Mouse (Mus musculus) liver, embryonic 15.5 days (tissue): ENCODE data around the gene Thbs1. TPM values are rescaled to one million over a fixed set of nuclear protein-coding genes. Genes with fewer than 3 reads are reported as not detected.

Source experiments
- ATAC-seq: fragments of 200-750 bp; cut with Nextera tagmentation; 2 replicates; pipeline ENCODE4 v1.8.0; 2017; ENCODE audit warnings: moderate number of reproducible peaks, mild to moderate bottlenecking, moderate library complexity; ENCODE audit not compliant: insufficient read depth
- H3K27ac ChIP-seq: fragments of 300-500 bp; sonication (generic); replicated peaks from 2 replicates; pipeline ENCODE4 v1.5.1; 2015; ENCODE audit warnings: mild to moderate bottlenecking, inconsistent platforms
- H3K27me3 ChIP-seq: fragments of 300-500 bp; sonication (generic); 2 replicates; pipeline ENCODE4 v1.6.1; 2015; ENCODE audit warnings: mild to moderate bottlenecking, inconsistent platforms
- H3K36me3 ChIP-seq: fragments of 300-500 bp; sonication (generic); replicated peaks from 2 replicates; pipeline ENCODE4 v1.6.1; 2015; ENCODE audit warnings: moderate library complexity, mild to moderate bottlenecking, inconsistent platforms
- H3K4me1 ChIP-seq: fragments of 300-500 bp; sonication (generic); replicated peaks from 2 replicates; pipeline ENCODE4 v1.6.1; 2015; ENCODE audit warnings: inconsistent platforms
- H3K4me2 ChIP-seq: fragments of 300-500 bp; sonication (generic); 2 replicates; pipeline ENCODE4 v1.6.1; 2015; ENCODE audit warnings: moderate library complexity, mild to moderate bottlenecking, inconsistent platforms
- H3K4me3 ChIP-seq: fragments of 300-500 bp; sonication (generic); replicated peaks from 2 replicates; pipeline ENCODE4 v1.5.1; 2015; ENCODE audit warnings: mild to moderate bottlenecking, inconsistent platforms
- H3K9ac ChIP-seq: fragments of 300-500 bp; sonication (generic); 2 replicates; pipeline ENCODE4 v1.6.1; 2015; ENCODE audit warnings: moderate library complexity, mild to moderate bottlenecking, inconsistent platforms
- H3K9me3 ChIP-seq: fragments of 300-500 bp; sonication (generic); replicated peaks from 2 replicates; pipeline ENCODE4 v1.6.1; 2016; ENCODE audit warnings: inconsistent platforms
- WGBS: fragments of 180-500 bp; shearing (Covaris S2); methylation state at CpG from one replicate; pipeline ENCODE4 v1.1.7; 2015; ENCODE audit warnings: mixed read lengths; ENCODE audit not compliant: insufficient replicate concordance; 5-methylcytosine and 5-hydroxymethylcytosine counted together
- polyA plus RNA-seq: library from polyadenylated mRNA; unstranded; fragments of >200 nt; fragmentation: Nextera tagmentation; extraction: Ambion mirVana; gene quantifications from 2 replicates; pipeline ENCODE4 v1.2.1, GENCODE M21; 2015

Thbs1 gene
- polyA plus RNA-seq, 1 experiment from 2014 or later, result 26.0 TPM

DNA sequence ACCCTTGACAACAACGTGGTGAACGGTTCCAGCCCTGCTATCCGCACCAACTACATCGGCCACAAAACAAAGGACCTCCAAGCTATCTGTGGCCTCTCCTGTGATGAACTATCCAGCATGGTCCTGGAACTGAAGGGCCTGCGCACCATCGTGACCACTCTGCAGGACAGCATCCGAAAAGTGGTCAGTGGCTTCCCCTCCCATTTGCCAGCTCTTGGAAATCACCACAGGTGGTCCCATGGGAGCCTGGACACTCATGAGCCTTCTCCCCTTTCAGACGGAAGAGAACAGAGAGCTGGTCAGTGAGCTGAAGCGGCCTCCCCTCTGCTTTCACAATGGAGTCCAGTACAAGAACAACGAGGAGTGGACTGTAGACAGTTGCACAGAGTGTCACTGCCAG, 3.0 kb downstream of the Thbs1 start:
- Histone ChIP-seq H3K27me3 (peaks cover 20% of the 10 kb centered on the region), H3K4me1 (0 out of 2 replicates have a peak, but pooled peaks cover 7% of the 10 kb centered on the region), H3K9me3 (no peaks in the 10 kb centered on the region), H3K9ac (no peak overlapping the region), H3K27ac (no peak overlapping the region), H3K4me2 (no peak overlapping the region), H3K4me3 (no peak overlapping the region; the same call in 1 of the 2 replicates), H3K36me3 (no peaks in the 10 kb centered on the region)
- 70% methylated on average over 10 of the region's 10 CpGs for WGBS
- no peak for ATAC-seq

DNA sequence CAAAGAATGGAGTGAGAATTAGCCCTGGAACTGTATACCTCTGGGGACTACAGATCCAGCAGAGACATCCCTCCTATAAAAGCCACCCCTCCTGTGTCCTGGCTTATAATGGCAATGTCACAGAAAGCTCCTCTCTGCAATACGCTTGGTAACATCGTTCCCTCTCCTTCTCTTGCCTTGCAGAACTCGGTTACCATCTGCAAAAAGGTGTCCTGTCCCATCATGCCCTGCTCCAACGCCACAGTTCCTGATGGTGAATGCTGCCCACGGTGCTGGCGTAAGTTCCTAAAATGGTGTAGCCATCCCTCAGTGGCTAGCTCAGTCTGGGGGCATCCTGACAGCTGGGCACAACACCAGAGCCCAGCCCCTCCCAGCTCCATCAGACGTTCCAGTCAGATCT, 4.0 kb downstream of the Thbs1 start:
- Histone ChIP-seq H3K4me2 (no peak overlapping the region), H3K27me3 (peaks cover 20% of the 10 kb centered on the region), H3K27ac (no peak overlapping the region), H3K4me1 (0 out of 2 replicates have a peak, but pooled peaks cover 7% of the 10 kb centered on the region), H3K9ac (no peak overlapping the region), H3K36me3 (no peaks in the 10 kb centered on the region), H3K9me3 (no peaks in the 10 kb centered on the region), H3K4me3 (no peak overlapping the region)
- ATAC-seq, result no peak
- 64% methylated on average over 7 of the region's 7 CpGs for WGBS

- H3K4me2 ChIP-seq, result no peak overlapping the region
- H3K27me3 ChIP-seq, result peaks cover 20% of the 10 kb centered on the region
- no peak overlapping the region for H3K27ac ChIP-seq
- WGBS, result 45% methylated on average over 2 of the region's 2 CpGs
- H3K9me3 ChIP-seq, result no peaks in the 10 kb centered on the region
- H3K4me3 ChIP-seq, result no peak overlapping the region
- H3K4me1 ChIP-seq, result 0 out of 2 replicates have a peak, but pooled peaks cover 3% of the 10 kb centered on the region
- H3K36me3 ChIP-seq, result no peaks in the 10 kb centered on the region
- H3K9ac ChIP-seq, result no peak overlapping the region
- no peak for ATAC-seq
Observed at GRCm38 (mm10) chr2:118116180-118116579, 4.5 kb downstream of the Thbs1 start.

DNA sequence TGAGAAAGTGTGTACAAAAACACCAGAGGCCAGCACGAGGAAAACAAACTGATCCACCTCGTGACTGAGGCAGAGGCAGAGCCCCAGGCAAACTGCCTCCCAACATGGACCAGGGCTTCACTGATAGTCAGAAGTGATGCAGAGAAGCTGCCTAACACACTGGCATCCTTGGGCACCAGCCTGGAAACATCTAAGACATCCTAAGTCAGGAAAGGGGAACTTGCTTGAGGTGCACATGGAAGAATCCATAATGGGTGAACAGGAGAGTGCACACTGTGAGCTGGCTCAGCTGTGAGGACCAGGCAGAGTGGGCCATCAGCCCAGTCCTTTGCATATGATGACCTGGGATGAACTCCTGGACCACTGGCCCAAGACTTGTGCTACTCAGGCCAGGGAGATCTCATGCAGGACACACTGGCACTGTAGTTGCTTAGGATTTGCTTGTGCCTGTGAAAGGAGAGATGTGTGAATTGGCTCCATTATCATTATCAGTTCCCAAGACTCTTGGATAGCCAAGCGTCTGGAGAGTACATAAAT, 5.1 kb downstream of the Thbs1 start:
- no peak for ATAC-seq
- Histone ChIP-seq H3K4me2 (no peak overlapping the region), H3K9ac (no peak overlapping the region), H3K4me1 (no peaks in the 10 kb centered on the region), H3K27ac (no peak overlapping the region), H3K4me3 (no peak overlapping the region), H3K27me3 (peaks cover 18% of the 10 kb centered on the region), H3K9me3 (no peaks in the 10 kb centered on the region), H3K36me3 (no peaks in the 10 kb centered on the region)
- WGBS, result 43% methylated on average over 3 of the region's 3 CpGs

DNA sequence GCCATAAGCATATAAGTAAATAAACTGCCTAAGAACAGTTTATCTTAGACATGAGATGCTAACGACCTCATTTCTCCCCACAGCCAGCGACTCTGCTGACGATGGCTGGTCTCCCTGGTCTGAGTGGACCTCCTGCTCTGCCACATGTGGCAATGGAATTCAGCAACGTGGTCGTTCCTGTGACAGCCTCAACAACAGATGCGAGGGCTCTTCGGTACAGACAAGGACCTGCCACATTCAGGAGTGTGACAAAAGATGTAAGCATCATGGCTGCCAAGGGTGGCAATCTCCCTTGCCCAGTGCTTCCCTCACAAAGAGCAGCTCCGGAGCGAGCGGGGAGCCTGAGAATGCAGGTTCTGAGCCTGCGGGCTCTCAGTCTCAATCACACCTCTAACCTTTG, 5.7 kb downstream of the Thbs1 start:
- ATAC-seq, result no peak
- Histone ChIP-seq H3K27me3 (peaks cover 12% of the 10 kb centered on the region), H3K27ac (no peak overlapping the region), H3K9me3 (no peaks in the 10 kb centered on the region), H3K4me3 (no peak overlapping the region), H3K36me3 (no peaks in the 10 kb centered on the region), H3K4me2 (no peak overlapping the region), H3K9ac (no peak overlapping the region), H3K4me1 (no peaks in the 10 kb centered on the region)
- WGBS, result 58% methylated on average over 11 of the region's 11 CpGs

DNA sequence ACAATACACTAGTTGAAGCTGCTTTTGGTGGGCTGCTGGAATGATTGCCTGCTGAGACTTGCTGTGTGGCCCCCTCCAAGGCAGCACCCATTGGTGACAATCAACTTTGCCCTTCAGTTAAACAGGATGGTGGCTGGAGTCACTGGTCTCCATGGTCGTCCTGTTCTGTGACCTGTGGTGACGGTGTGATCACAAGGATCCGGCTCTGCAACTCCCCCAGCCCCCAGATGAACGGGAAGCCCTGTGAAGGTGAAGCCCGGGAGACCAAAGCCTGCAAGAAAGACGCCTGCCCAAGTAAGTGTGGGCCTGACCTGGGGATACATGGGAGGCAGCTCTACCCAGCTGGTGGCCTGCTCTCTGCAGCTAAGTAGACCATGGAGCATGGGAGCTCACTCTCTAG, 6.4 kb downstream of the Thbs1 start:
- 57% methylated on average over 6 of the region's 6 CpGs for WGBS

DNA sequence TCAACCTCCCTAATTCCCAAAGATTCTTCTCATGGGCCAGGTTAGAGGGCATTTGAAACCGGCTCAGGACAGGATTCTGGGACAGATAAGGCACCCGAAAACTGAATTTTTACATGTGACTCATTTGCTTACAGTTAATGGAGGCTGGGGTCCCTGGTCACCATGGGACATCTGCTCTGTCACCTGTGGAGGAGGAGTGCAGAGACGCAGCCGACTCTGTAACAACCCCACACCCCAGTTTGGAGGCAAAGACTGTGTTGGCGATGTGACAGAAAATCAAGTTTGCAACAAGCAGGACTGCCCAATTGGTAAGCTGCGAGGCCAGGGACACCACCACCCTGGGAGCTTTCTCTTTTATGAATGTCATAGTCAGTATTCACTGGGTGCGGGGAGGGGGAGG, 6.8 kb downstream of the Thbs1 start:
- peaks cover 1% of the 10 kb centered on the region; the same call in 1 of the 2 replicates for H3K27me3 ChIP-seq
- H3K9me3 ChIP-seq, result no peaks in the 10 kb centered on the region
- H3K27ac ChIP-seq, result no peak overlapping the region
- ATAC-seq, result no peak
- H3K4me3 ChIP-seq, result no peak overlapping the region
- H3K36me3 ChIP-seq, result no peaks in the 10 kb centered on the region
- no peak overlapping the region for H3K4me2 ChIP-seq
- WGBS, result 74% methylated on average over 7 of the region's 7 CpGs
- no peaks in the 10 kb centered on the region for H3K4me1 ChIP-seq
- no peak overlapping the region for H3K9ac ChIP-seq

More for the DNA sequence above, 6.4 kb downstream of the Thbs1 start:
- Histone ChIP-seq H3K27ac (no peak overlapping the region), H3K27me3 (peaks cover 6% of the 10 kb centered on the region), H3K36me3 (no peaks in the 10 kb centered on the region), H3K4me1 (no peaks in the 10 kb centered on the region), H3K4me3 (no peak overlapping the region), H3K9ac (no peak overlapping the region), H3K9me3 (no peaks in the 10 kb centered on the region), H3K4me2 (no peak overlapping the region)
- no peak for ATAC-seq

DNA sequence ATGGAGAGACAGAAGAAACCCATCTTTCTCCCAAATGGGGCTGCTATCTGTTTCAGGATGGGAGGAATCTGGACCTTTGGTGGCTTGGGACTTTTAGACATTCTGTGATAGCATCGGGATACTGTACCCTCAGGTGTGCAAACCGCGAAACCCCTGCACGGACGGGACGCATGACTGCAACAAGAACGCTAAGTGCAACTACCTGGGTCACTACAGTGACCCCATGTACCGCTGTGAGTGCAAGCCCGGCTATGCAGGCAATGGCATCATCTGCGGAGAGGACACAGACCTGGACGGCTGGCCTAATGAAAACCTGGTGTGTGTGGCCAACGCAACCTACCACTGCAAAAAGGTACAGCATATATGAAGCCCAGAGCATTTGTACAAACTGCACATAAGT, 8.0 kb downstream of the Thbs1 start:
- no peak overlapping the region for H3K27ac ChIP-seq
- no peak for ATAC-seq
- no peak overlapping the region for H3K4me2 ChIP-seq
- no peaks in the 10 kb centered on the region for H3K27me3 ChIP-seq
- 80% methylated on average over 12 of the region's 12 CpGs for WGBS
- H3K9me3 ChIP-seq, result no peaks in the 10 kb centered on the region
- no peak overlapping the region for H3K9ac ChIP-seq
- H3K4me1 ChIP-seq, result no peaks in the 10 kb centered on the region
- no peak overlapping the region for H3K4me3 ChIP-seq
- H3K36me3 ChIP-seq, result no peaks in the 10 kb centered on the region

DNA sequence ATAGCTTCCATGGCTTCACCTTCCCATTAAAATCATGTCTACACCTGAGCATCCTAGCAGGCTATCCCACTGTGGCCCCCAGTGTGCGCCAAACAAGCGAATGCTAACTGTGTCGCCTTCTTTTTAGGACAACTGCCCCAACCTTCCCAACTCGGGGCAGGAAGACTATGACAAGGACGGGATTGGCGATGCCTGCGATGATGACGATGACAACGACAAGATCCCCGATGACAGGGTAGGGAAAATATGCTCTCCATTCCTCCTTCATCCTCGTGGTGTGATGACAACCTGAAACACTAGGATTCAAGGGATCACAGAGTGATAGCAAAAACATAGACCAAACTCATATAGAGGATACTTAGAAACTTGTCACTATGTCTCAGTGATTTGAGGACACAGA, 8.4 kb downstream of the Thbs1 start:
- Histone ChIP-seq H3K36me3 (no peaks in the 10 kb centered on the region), H3K27me3 (no peaks in the 10 kb centered on the region), H3K27ac (no peak overlapping the region), H3K4me2 (no peak overlapping the region), H3K4me3 (no peak overlapping the region), H3K9me3 (no peaks in the 10 kb centered on the region), H3K9ac (no peak overlapping the region), H3K4me1 (no peaks in the 10 kb centered on the region)
- WGBS, result 72% methylated on average over 11 of the region's 11 CpGs
- ATAC-seq, result no peak

DNA sequence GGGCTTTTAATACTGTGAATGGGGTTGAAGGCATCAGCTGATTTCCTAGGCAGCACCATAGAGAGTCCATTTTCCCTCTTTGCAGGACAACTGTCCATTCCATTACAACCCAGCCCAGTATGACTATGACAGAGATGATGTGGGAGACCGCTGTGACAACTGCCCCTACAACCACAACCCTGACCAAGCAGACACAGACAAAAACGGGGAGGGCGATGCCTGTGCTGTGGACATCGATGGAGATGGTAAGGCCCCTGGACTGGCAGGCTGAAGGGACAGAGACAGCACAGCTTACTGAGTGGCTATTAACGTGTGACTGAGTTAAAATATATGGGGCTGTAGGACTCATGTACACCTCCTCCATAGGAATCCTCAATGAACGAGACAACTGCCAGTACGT, 9.1 kb downstream of the Thbs1 start:
- no peak overlapping the region for H3K27ac ChIP-seq
- no peaks in the 10 kb centered on the region for H3K27me3 ChIP-seq
- WGBS, result 70% methylated on average over 7 of the region's 7 CpGs
- H3K9me3 ChIP-seq, result no peaks in the 10 kb centered on the region
- no peaks in the 10 kb centered on the region for H3K4me1 ChIP-seq
- no peak overlapping the region for H3K4me3 ChIP-seq
- no peaks in the 10 kb centered on the region for H3K36me3 ChIP-seq
- ATAC-seq, result no peak
- H3K9ac ChIP-seq, result no peak overlapping the region
- H3K4me2 ChIP-seq, result no peak overlapping the region

- no peak overlapping the region for H3K27ac ChIP-seq
Observed at GRCm38 (mm10) chr2:118122291-118122690, 10.6 kb downstream of the Thbs1 start.

GRCm38 (mm10) chr2:118123743-118124142, 12.1 kb downstream of the Thbs1 start:
- Histone ChIP-seq H3K27ac (no peak overlapping the region), H3K4me2 (no peak overlapping the region), H3K4me1 (no peaks in the 10 kb centered on the region), H3K36me3 (no peaks in the 10 kb centered on the region), H3K9ac (no peak overlapping the region), H3K9me3 (no peaks in the 10 kb centered on the region), H3K27me3 (no peaks in the 10 kb centered on the region), H3K4me3 (no peak overlapping the region)
- ATAC-seq, result no peak
- WGBS, result 74% methylated on average over 9 of the region's 9 CpGs

More at GRCm38 (mm10) chr2:118122291-118122690, 10.6 kb downstream of the Thbs1 start:
- Histone ChIP-seq H3K4me3 (no peak overlapping the region), H3K27me3 (no peaks in the 10 kb centered on the region), H3K4me1 (no peaks in the 10 kb centered on the region), H3K9ac (no peak overlapping the region), H3K36me3 (no peaks in the 10 kb centered on the region), H3K9me3 (no peaks in the 10 kb centered on the region), H3K4me2 (no peak overlapping the region)
- ATAC-seq, result no peak
- WGBS, result 72% methylated on average over 6 of the region's 6 CpGs
